Mouse (Mus musculus) embryonic fibroblast, embryonic 13.5 days (primary cell): ENCODE data around the gene Sf3b3. TPM values are rescaled to one million over a fixed set of nuclear protein-coding genes. Genes with fewer than 3 reads are reported as not detected.
"Not testable (repeated sequence)": the region's sequence is repeated elsewhere in the genome, so short reads cannot be mapped to it uniquely, and the experiment has no call there.

ENCODE experiments used
- H3K27ac ChIP-seq: 2 replicates; pipeline ENCODE4 v1.5.1; 2012; ENCODE audit warnings: low read length, control low read depth, inconsistent platforms; ENCODE audit not compliant: insufficient read depth
- H3K4me1 ChIP-seq: 2 replicates; pipeline ENCODE4 v1.6.1; 2011; ENCODE audit warnings: low read length; ENCODE audit not compliant: control insufficient read depth, insufficient read depth
- H3K4me3 ChIP-seq: 2 replicates; pipeline ENCODE4 v1.5.1; 2011; ENCODE audit warnings: mild to moderate bottlenecking, control low read depth, low read length; ENCODE audit not compliant: insufficient read depth
- CTCF ChIP-seq: IDR thresholded peaks from 2 replicates; pipeline ENCODE4 v1.5.1; 2011; ENCODE audit warnings: mild to moderate bottlenecking, control low read depth, low read length, moderate library complexity, borderline replicate concordance; ENCODE audit not compliant: insufficient read depth
- POLR2A ChIP-seq: IDR thresholded peaks from 2 replicates; pipeline ENCODE4 v1.6.1; 2011; ENCODE audit warnings: low read depth, mild to moderate bottlenecking, control low read depth, low read length, moderate library complexity
- polyA plus RNA-seq: library from polyadenylated mRNA; stranded (reverse); fragments of >200 nt; gene quantifications from 2 replicates; pipeline ENCODE4 v1.2.4, GENCODE M21; 2011; ENCODE audit warnings: low read depth; ENCODE audit not compliant: missing spikeins, insufficient read length

Sf3b3 gene
- polyA plus RNA-seq, 1 experiment, result 124 TPM

- no peak overlapping the region for H3K4me3 ChIP-seq
- peak overlapping the region; percentile 83 for H3K27ac ChIP-seq
- TF ChIP-seq CTCF (no peak), POLR2A (no peak)
- peaks cover 2% of the 10 kb centered on the region; the same call in 1 of the 2 replicates for H3K4me1 ChIP-seq
These were observed 53.9 kb downstream of the Sf3b3 start for GRCm38 (mm10) chr8:110792574-110793200.

GRCm38 (mm10) chr8:110791164-110791563, 55.4 kb downstream of the Sf3b3 start:
- TF ChIP-seq POLR2A (no peak), CTCF (no peak)
- H3K27ac ChIP-seq, result no peak overlapping the region
- H3K4me1 ChIP-seq, result peaks cover 2% of the 10 kb centered on the region; the same call in 1 of the 2 replicates
- H3K4me3 ChIP-seq, result no peak overlapping the region

- H3K4me1 ChIP-seq, result peaks cover 2% of the 10 kb centered on the region; the same call in 1 of the 2 replicates
- no peak for TF ChIP-seq POLR2A
- TF ChIP-seq CTCF, result no peak
- peak overlapping the region; percentile 74 for H3K27ac ChIP-seq
- H3K4me3 ChIP-seq, result no peak overlapping the region
These were observed 56.3 kb downstream of the Sf3b3 start for GRCm38 (mm10) chr8:110790270-110790669.

GRCm38 (mm10) chr8:110789571-110789970, 57.0 kb downstream of the Sf3b3 start:
- peaks cover 2% of the 10 kb centered on the region; the same call in 1 of the 2 replicates for H3K4me1 ChIP-seq
- H3K27ac ChIP-seq, result peak overlapping the region; percentile 74
- H3K4me3 ChIP-seq, result no peak overlapping the region
- TF ChIP-seq CTCF (no peak), POLR2A (no peak)

GRCm38 (mm10) chr8:110788981-110789380, 57.6 kb downstream of the Sf3b3 start:
- Histone ChIP-seq H3K27ac (peak overlapping the region; percentile 74), H3K4me3 (no peak overlapping the region), H3K4me1 (peaks cover 2% of the 10 kb centered on the region; the same call in 1 of the 2 replicates)
- no peak for TF ChIP-seq CTCF
- TF ChIP-seq POLR2A, result no peak

GRCm38 (mm10) chr8:110787411-110787954, 59.1 kb downstream of the Sf3b3 start:
- TF ChIP-seq CTCF, result no peak
- TF ChIP-seq POLR2A, result no peak
- no peak overlapping the region for H3K4me3 ChIP-seq
- H3K4me1 ChIP-seq, result no peaks in the 10 kb centered on the region
- H3K27ac ChIP-seq, result no peak overlapping the region

- no peak for TF ChIP-seq POLR2A
- H3K4me1 ChIP-seq, result no peaks in the 10 kb centered on the region
- H3K4me3 ChIP-seq, result no peak overlapping the region
- no peak overlapping the region for H3K27ac ChIP-seq
These were observed 59.7 kb downstream of the Sf3b3 start for GRCm38 (mm10) chr8:110786934-110787333.

GRCm38 (mm10) chr8:110786501-110786900, 60.1 kb downstream of the Sf3b3 start:
- H3K27ac ChIP-seq, H3K4me1 ChIP-seq, H3K4me3 ChIP-seq: not testable (repeated sequence)

- peaks cover 2% of the 10 kb centered on the region; the same call in 1 of the 2 replicates for H3K4me1 ChIP-seq
- TF ChIP-seq POLR2A (no peak), CTCF (no peak)
- H3K4me3 ChIP-seq, result no peak overlapping the region
- no peak overlapping the region for H3K27ac ChIP-seq
These were observed 61.2 kb downstream of the Sf3b3 start for GRCm38 (mm10) chr8:110785366-110785765.

- Histone ChIP-seq H3K4me3 (no peak overlapping the region), H3K4me1 (peaks cover 5% of the 10 kb centered on the region; the same call in 1 of the 2 replicates), H3K27ac (peak overlapping the region; percentile 82)
- TF ChIP-seq POLR2A (no peak), CTCF (no peak)
These were observed 66.5 kb downstream of the Sf3b3 start for GRCm38 (mm10) chr8:110779924-110780718.
